Mouse (Mus musculus) cerebellum, adult 18-20 months (tissue): ENCODE data around the gene Fam204a.
A peak's percentile ranks its signal among the peaks of the same experiment; 100 is the strongest.

Experiments used
- DNase-seq, 2 experiments: peaks; one replicate each; pipeline ENCODE4 v3.0.0; 2021

The Fam204a gene

GRCm38 (mm10) chr19:60225899-60226844, at the start of gene Fam204a:
TSS of gene Fam204a (minus strand) at chr19:60226701.
- DNase-seq: peak; percentile 92 to 96

GRCm38 (mm10) chr19:60265789-60266188, 39.3 kb upstream of the Fam204a start:
- DNase-seq: no peak

GRCm38 (mm10) chr19:60260689-60261088, 34.2 kb upstream of the Fam204a start:
- no peak for DNase-seq

GRCm38 (mm10) chr19:60252021-60252420, 25.5 kb upstream of the Fam204a start:
- no peak for DNase-seq

GRCm38 (mm10) chr19:60251197-60251596, 24.7 kb upstream of the Fam204a start:
- DNase-seq: no peak

- no peak for DNase-seq
These were observed 18.7 kb upstream of the Fam204a start for GRCm38 (mm10) chr19:60245250-60245649.

- no peak for DNase-seq
These were observed 16.1 kb upstream of the Fam204a start for GRCm38 (mm10) chr19:60242620-60243019.

- no peak for DNase-seq
These were observed 15.6 kb upstream of the Fam204a start for GRCm38 (mm10) chr19:60241916-60242602.

GRCm38 (mm10) chr19:60231542-60231941, 5.0 kb upstream of the Fam204a start:
- DNase-seq: no peak

- DNase-seq: peak; percentile 12 to 31
These were observed 339 bp upstream of the Fam204a start for GRCm38 (mm10) chr19:60226845-60227235.

- DNase-seq: no peak
These were observed 7.1 kb downstream of the Fam204a start for GRCm38 (mm10) chr19:60219395-60219794.

GRCm38 (mm10) chr19:60217985-60218384, 8.5 kb downstream of the Fam204a start:
- peak; percentile 12 to 15 for DNase-seq

GRCm38 (mm10) chr19:60208173-60208572, 18.3 kb downstream of the Fam204a start:
- no peak for DNase-seq

GRCm38 (mm10) chr19:60204176-60204575, 22.3 kb downstream of the Fam204a start:
- no peak for DNase-seq

GRCm38 (mm10) chr19:60200294-60200693, 26.2 kb downstream of the Fam204a start:
- no peak for DNase-seq

GRCm38 (mm10) chr19:60199152-60199551, 27.3 kb downstream of the Fam204a start:
- no peak for DNase-seq

GRCm38 (mm10) chr19:60192790-60193189, 33.7 kb downstream of the Fam204a start:
- DNase-seq: no peak

- no peak for DNase-seq
These were observed 37.3 kb downstream of the Fam204a start for GRCm38 (mm10) chr19:60189206-60189605.

GRCm38 (mm10) chr19:60182901-60183300, 43.6 kb downstream of the Fam204a start:
- no peak for DNase-seq

GRCm38 (mm10) chr19:60182171-60182570, 44.3 kb downstream of the Fam204a start:
- DNase-seq: no peak

- DNase-seq: no peak
These were observed 47.5 kb downstream of the Fam204a start for GRCm38 (mm10) chr19:60178771-60179563.

- no peak for DNase-seq
These were observed 61.1 kb downstream of the Fam204a start for GRCm38 (mm10) chr19:60165417-60165816.
